Mouse (Mus musculus): ENCODE results near the gene Inafm2. TPM values are rescaled to one million over a fixed set of nuclear protein-coding genes. Genes with fewer than 3 reads are reported as not detected.

Inafm2 gene
- polyA plus RNA-seq, 1 experiment from 2014 or later, result 18.9 TPM

DNA sequence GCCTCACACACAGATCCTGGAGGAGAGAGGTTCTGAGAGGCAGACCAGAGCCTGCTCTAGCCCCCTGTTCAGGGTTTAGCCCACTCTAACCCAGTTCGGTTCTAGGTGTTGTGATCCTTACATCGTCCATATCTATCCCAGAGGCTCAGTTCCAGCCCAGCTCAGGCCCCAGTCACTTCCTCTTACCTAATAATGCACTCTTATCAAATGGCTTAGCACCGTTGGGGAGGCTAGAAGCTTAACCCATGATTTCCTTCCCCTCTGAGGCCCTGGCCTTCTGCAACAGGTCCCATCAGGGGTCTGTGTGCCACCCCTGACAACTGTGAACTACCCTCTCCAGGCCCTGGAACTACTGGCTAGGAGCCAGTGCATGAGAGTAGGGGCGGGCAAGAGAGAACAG lies 16.4 kb upstream of the Inafm2 start:
- Histone ChIP-seq H3K9me3 (no peaks in the 10 kb centered on the region), H3K27me3 (0 out of 2 replicates have a peak, but pooled peaks cover 10% of the 10 kb centered on the region), H3K36me3 (no peaks in the 10 kb centered on the region), H3K4me1 (replicated peaks) (no peaks in the 10 kb centered on the region; the same call in 1 of the 2 replicates), H3K9ac (no peak overlapping the region), H3K4me3 (no peak overlapping the region), H3K4me2 (no peak overlapping the region), H3K27ac (replicated peaks) (no peak overlapping the region)
- WGBS, result 55% methylated on average over 4 of the region's 4 CpGs
- ATAC-seq (ENCODE audit: low FRiP score, low read depth), result no peak

DNA sequence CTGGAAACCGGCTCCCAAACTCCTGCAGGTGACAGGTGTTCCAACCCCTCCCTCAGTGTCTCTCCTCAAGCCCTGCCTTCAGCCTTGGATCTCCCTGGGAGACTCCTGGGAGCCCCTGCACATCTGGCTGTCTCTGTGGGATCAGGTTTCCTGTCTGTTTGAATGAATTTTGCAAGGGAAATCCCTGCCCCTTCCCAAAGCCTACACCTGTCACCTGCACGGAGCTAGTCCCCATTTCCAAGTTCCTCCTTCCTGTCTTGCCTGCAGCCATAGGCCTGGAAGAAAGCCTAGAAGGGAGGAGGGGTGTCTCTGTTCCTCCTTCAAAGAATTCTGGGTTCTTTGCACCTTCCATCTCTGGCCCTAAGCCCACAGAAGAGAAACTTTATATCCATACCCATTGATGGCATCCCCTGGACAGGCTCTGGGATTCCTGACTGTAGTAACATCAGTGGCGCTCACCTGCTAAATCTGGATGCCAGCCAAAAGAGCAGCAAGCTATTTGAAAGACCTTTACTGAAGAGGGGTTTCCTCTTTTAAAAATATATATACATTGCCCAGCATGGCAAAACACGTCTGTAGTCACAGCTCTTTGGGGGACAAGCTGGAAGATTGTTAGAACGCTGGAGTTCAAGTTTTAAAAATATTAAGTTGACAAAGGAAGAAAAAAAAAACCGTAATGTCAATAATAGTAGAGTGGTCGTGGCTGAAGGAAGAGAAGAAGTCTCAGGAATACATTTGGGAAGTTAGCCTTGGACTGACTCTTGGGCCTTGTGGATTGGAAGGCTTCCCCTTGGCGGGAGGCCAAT lies 15.5 kb upstream of the Inafm2 start:
- Histone ChIP-seq H3K4me1 (replicated peaks) (no peaks in the 10 kb centered on the region; the same call in 1 of the 2 replicates), H3K4me3 (no peak overlapping the region), H3K36me3 (no peaks in the 10 kb centered on the region), H3K9ac (no peak overlapping the region), H3K27me3 (0 out of 2 replicates have a peak, but pooled peaks cover 10% of the 10 kb centered on the region), H3K9me3 (no peaks in the 10 kb centered on the region), H3K27ac (replicated peaks) (no peak overlapping the region), H3K4me2 (no peak overlapping the region)
- no peak for ATAC-seq (ENCODE audit: low FRiP score, low read depth)
- 30% methylated on average over 8 of the region's 8 CpGs for WGBS

DNA sequence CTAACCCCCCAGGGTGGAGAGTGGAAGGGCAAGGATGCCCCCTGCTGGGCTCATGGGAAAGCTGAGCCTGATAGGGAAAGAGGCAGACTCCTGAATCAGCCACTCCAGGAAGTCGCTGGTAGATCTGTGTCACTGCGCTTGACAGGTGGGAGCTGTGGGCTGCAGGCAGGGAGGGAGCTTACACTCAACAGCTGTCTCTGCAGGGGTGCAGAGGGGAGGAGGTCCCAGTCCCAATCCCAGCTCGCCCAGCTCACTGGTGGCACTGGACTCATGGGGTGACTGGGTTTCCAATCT lies 15.0 kb upstream of the Inafm2 start:
- Histone ChIP-seq H3K4me1 (replicated peaks) (no peaks in the 10 kb centered on the region; the same call in 1 of the 2 replicates), H3K4me3 (no peak overlapping the region), H3K4me2 (no peak overlapping the region), H3K9me3 (no peaks in the 10 kb centered on the region), H3K27me3 (peaks cover 12% of the 10 kb centered on the region; the same call in 1 of the 2 replicates), H3K9ac (no peak overlapping the region), H3K36me3 (no peaks in the 10 kb centered on the region), H3K27ac (replicated peaks) (no peak overlapping the region)
- WGBS, result 9% methylated on average over 3 of the region's 3 CpGs
- no peak for ATAC-seq (ENCODE audit: low FRiP score, low read depth)

DNA sequence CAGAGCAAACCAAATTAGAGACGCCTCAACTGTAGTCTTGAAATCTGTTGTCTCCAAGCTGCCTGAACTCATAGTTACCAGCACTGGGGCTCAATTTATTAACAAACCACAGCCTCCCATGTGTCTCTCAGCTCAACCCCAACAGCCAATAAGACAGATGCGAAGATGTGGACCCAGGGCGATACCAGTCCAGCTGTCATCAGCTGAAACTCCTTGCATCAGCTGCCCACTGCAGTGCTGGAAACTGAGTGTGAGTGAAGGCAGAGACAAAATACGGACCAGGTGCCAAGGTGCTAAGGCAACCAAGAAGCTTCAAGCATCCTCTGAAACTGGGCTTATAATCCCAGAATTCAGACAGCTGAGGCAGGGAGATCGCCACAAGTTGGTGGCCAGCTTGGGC lies 13.6 kb upstream of the Inafm2 start:
- no peak overlapping the region for H3K4me3 ChIP-seq
- no peak overlapping the region for H3K9ac ChIP-seq
- no peak overlapping the region for H3K27ac ChIP-seq (replicated peaks)
- no peak overlapping the region for H3K4me2 ChIP-seq
- WGBS, result 88% methylated on average over 5 of the region's 5 CpGs
- no peak for ATAC-seq (ENCODE audit: low FRiP score, low read depth)
- H3K36me3 ChIP-seq, result no peaks in the 10 kb centered on the region
- H3K27me3 ChIP-seq, result peaks cover 12% of the 10 kb centered on the region; the same call in 1 of the 2 replicates
- H3K9me3 ChIP-seq, result no peaks in the 10 kb centered on the region
- no peaks in the 10 kb centered on the region; the same call in 1 of the 2 replicates for H3K4me1 ChIP-seq (replicated peaks)

DNA sequence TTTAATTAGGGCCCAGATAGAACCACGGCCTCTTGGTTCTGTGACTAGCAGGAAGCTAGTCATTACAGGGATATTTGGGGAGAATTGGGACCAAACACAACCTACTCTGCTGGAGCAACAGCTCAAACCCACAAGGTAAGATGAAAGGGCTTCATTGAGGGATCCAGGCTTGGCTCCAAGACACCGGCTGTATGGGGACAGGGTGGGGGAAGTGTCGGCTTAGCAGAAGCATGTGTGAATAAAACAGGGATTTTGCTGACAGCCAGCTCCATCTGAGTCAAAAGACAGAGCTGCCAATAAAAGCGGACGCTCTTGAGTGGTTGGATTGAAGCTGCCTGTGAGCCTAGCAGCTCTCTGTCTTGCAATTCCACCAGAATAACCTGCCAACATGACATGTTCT lies 12.2 kb upstream of the Inafm2 start:
- Histone ChIP-seq H3K27me3 (peaks cover 8% of the 10 kb centered on the region; the same call in 1 of the 2 replicates), H3K27ac (replicated peaks) (no peak overlapping the region), H3K4me2 (no peak overlapping the region), H3K9ac (no peak overlapping the region), H3K4me1 (replicated peaks) (no peaks in the 10 kb centered on the region; the same call in 1 of the 2 replicates), H3K4me3 (no peak overlapping the region), H3K36me3 (no peaks in the 10 kb centered on the region), H3K9me3 (no peaks in the 10 kb centered on the region)
- no peak for ATAC-seq (ENCODE audit: low FRiP score, low read depth)
- 57% methylated on average over 5 of the region's 5 CpGs for WGBS

DNA sequence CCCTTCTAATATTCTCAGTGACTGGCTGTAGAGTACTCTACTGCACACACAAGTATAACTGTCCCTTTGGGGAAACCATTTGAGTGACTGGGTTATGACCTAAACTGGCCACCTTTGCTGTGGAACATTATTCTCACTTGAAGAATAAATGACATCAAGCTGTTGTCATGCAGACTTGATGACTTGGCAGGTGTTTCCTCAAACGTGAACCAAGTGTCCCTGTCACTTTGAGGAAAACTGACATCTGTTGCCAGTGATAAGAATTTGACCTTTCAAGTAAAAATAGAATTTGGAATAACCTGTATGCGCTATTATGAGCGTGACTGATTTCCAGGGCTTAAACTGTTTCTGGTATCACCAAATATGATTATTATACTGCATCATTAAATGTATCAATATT lies 5.2 kb upstream of the Inafm2 start:
- Histone ChIP-seq H3K36me3 (no peaks in the 10 kb centered on the region), H3K9ac (no peak overlapping the region), H3K9me3 (no peaks in the 10 kb centered on the region), H3K27me3 (peaks cover 15% of the 10 kb centered on the region; the same call in 1 of the 2 replicates), H3K4me3 (no peak overlapping the region), H3K27ac (replicated peaks) (no peak overlapping the region), H3K4me1 (replicated peaks) (peaks cover 17% of the 10 kb centered on the region), H3K4me2 (no peak overlapping the region)
- 69% methylated on average over 3 of the region's 3 CpGs for WGBS
- ATAC-seq (ENCODE audit: low FRiP score, low read depth), result no peak

DNA sequence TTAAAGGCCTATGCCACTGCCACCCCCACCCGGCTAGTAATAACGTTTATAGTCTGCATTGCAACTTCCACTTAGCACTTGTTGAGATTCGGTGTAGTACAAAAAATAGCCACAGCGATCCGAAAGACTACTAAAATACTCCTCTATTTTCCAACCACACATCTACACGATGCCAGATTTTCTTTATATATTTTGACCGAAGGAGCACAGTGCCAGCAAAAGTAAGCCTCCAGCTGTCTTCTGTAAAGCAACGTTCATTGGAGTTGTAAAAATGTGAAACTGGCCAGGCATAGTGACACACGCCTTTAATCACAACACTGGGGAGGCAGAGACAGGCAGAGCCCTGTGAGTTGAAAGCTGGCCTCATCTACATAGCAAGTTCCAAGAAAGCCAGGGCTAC lies 4.4 kb upstream of the Inafm2 start:
- Histone ChIP-seq H3K36me3 (no peaks in the 10 kb centered on the region), H3K9me3 (no peaks in the 10 kb centered on the region), H3K4me2 (no peak overlapping the region), H3K27me3 (peaks cover 13% of the 10 kb centered on the region; the same call in 1 of the 2 replicates), H3K4me1 (replicated peaks) (peaks cover 18% of the 10 kb centered on the region), H3K9ac (no peak overlapping the region), H3K27ac (replicated peaks) (no peak overlapping the region), H3K4me3 (no peak overlapping the region)
- WGBS, result 72% methylated on average over 9 of the region's 9 CpGs
- ATAC-seq (ENCODE audit: low FRiP score, low read depth), result no peak

DNA sequence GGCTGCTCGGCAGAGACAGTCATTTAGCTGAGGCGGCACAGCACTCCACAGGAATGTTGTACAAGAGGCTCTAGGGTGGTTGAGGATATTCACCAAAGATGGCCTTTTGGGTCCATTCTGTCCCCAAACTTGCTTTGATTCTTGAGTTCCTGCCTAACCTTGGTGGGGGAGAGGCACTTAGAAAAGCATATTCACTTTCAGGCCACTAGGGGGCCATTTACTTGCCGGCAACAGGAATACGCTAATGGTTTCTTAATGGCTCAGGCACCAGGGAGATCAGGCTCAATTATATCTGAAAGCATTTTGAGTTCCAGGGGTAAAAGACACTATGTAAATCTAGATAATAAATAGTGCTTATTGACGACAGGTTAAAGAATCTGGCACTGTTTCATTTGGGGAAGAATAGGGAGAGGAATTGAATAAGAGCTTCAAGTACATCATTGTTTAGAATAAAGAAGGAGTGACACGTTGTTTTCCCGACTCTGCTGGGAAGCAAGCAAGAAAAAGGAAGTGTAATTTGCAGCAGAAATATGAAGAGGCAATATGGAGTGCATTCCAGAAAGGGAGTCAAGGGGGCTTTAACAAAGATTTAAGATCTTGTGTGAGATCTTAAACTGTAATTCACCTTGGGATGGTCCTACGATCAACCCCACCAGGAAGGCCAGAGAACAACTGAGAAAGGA lies 2.2 kb upstream of the Inafm2 start:
- WGBS, result 22% methylated on average over 8 of the region's 8 CpGs
- Histone ChIP-seq H3K36me3 (no peaks in the 10 kb centered on the region), H3K4me2 (no peak overlapping the region), H3K27me3 (peaks cover 13% of the 10 kb centered on the region; the same call in 1 of the 2 replicates), H3K4me1 (replicated peaks) (peaks cover 37% of the 10 kb centered on the region), H3K9ac (no peak overlapping the region), H3K27ac (replicated peaks) (no peak overlapping the region), H3K9me3 (no peaks in the 10 kb centered on the region), H3K4me3 (no peak overlapping the region)
- ATAC-seq (ENCODE audit: low FRiP score, low read depth), result no peak

DNA sequence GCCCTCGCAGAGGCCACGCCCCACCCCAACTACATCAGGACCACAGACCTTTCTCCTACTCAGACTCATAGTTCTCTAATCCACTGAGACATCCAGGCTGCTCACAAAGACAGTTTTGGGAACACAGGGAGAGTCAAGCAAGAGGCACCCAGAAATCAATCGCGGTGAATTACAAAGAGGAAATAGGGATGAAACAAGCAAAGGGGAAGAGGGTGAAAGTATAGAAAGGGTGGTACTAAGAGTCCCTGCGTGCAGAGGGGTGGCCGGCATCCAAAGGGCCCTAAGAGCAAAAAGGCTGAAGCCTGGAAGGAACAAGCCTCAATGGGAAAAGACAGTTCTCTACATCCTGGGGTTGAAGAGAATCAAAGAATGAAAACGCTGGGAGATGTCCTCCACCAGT lies 937 bp upstream of the Inafm2 start:
- peak overlapping the region; percentile 83 for H3K4me3 ChIP-seq
- no peak for ATAC-seq (ENCODE audit: low FRiP score, low read depth)
- no peaks in the 10 kb centered on the region for H3K36me3 ChIP-seq
- peak overlapping the region; percentile 93 for H3K4me2 ChIP-seq
- no peak overlapping the region for H3K9ac ChIP-seq
- peaks cover 13% of the 10 kb centered on the region; the same call in 1 of the 2 replicates for H3K27me3 ChIP-seq
- H3K9me3 ChIP-seq, result no peaks in the 10 kb centered on the region
- WGBS, result 9% methylated on average over 7 of the region's 7 CpGs
- H3K4me1 ChIP-seq (replicated peaks), result peaks cover 49% of the 10 kb centered on the region
- H3K27ac ChIP-seq (replicated peaks), result no peak overlapping the region

DNA sequence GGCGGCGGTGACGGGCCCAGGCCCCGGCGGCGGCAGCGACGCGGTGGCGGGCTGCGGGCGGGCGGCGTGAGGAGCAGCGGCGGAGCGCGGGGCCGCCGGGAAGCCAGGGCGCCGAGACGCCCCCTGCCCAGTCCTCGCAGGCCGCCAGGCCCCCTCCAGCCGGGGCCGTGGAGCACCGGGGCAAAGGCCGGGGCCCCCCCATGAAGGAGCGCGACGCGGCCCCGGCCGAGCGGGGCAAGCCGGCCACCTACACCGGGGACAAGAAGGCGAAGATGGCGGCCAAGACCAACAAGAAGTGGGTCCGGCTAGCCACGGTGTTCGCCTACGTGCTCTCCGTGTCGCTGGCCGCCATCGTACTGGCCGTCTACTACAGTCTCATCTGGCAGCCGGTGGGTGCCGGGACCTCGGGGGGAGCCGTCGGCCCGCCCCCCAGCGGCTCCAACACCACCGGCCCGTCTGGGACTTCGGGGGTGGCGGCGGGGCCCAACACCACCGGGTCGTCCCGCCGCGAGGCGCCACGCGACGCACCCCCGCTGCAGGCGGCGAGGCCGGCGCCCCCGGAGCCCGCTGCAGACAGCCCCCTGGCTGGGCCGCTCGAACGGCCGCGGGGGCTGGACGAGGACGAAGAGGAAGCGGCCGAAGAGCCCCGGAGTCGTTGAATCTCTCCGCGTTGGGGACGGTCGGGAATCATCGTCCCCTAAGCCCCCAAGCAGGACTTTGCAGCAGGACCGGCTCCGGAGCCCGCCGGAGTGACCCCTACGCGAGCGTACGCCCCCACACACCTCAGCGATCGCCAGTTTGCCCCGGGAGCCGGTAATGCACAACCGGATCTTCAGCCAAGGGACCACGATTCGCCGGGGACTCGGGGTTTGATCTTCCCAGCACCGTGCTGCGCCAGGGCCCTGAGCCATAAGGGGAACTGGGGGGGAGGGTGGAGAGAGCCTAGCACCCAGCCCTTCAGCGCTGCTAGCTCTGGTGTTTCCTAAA lies 650 bp downstream of the Inafm2 start:
- no peaks in the 10 kb centered on the region for H3K9me3 ChIP-seq
- WGBS, result under 1% methylated on average over 108 of the region's 113 CpGs
- H3K27me3 ChIP-seq, result peaks cover 13% of the 10 kb centered on the region; the same call in 1 of the 2 replicates
- peak; percentile 49 for ATAC-seq (ENCODE audit: low FRiP score, low read depth)
- H3K4me2 ChIP-seq, result peak overlapping the region; percentile 93
- H3K4me1 ChIP-seq (replicated peaks), result peaks cover 59% of the 10 kb centered on the region
- peak overlapping the region; percentile 73 for H3K27ac ChIP-seq (replicated peaks)
- H3K4me3 ChIP-seq, result peak overlapping the region; percentile 83
- H3K9ac ChIP-seq, result peak overlapping the region; percentile 88
- no peaks in the 10 kb centered on the region for H3K36me3 ChIP-seq

DNA sequence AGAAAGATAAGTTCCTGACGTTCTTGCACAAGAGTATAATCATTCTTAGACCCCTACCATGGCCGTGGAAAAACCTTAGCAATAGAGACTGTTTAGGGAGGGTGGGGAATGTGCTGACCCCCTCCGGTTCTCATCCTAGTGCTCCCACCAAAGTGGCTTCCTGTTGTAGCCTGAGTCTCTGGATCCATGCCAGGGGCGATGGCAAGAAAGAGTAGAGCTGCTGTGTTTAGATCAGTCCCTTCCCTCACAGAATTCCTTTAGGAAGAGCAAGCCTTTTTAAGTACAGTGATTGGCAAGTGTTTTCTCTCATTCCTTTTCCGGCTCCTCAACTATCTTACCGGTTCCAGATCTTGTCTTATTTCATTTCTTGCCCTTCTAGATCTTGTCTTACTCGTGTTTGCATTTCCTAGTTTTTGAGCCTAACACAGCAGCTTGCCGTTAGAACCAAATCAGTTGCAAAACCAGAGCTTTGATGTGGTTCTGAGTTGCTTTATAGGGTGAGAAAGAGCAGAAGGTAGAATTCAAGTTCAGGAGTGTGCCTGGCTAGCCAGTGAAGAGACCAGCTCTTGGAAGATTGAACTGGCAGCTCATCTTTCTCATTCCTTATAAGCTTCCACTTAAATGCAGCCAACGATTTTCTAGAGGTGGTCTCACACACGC lies 1.9 kb downstream of the Inafm2 start:
- Histone ChIP-seq H3K4me3 (peak overlapping the region; percentile 83), H3K4me2 (peak overlapping the region; percentile 93), H3K36me3 (no peaks in the 10 kb centered on the region), H3K27me3 (peaks cover 7% of the 10 kb centered on the region; the same call in 1 of the 2 replicates), H3K27ac (replicated peaks) (no peak overlapping the region), H3K4me1 (replicated peaks) (peaks cover 59% of the 10 kb centered on the region), H3K9me3 (no peaks in the 10 kb centered on the region), H3K9ac (peak overlapping the region; percentile 14; the same call in 1 of the 2 replicates)
- 35% methylated on average over 10 of the region's 10 CpGs for WGBS
- no peak for ATAC-seq (ENCODE audit: low FRiP score, low read depth)
